Mouse (Mus musculus): ENCODE results near the gene Plekhn1. TPM values are rescaled to one million over a fixed set of nuclear protein-coding genes. Genes with fewer than 3 reads are reported as not detected.

The Plekhn1 gene
- total RNA-seq (2012; rRNA removed): 15.2 and 31.2 TPM in 2 replicates

- TF ChIP-seq ZC3H11A (IDR thresholded peaks at IDR 0.05; ENCODE audit: borderline replicate concordance, low read depth, low read length) (no peak), ZNF384 (IDR thresholded peaks at IDR 0.05; ENCODE audit: low read depth, low read length) (no peak), MAFK (IDR thresholded peaks at IDR 0.05; ENCODE audit: insufficient read depth, low read depth, low read length) (no peak), CHD2 (IDR thresholded peaks at IDR 0.05; ENCODE audit: low read depth, low read length) (no peak), HCFC1 (IDR thresholded peaks at IDR 0.05; ENCODE audit: borderline replicate concordance, insufficient read depth, low read length) (no peak)
- no peaks in the 10 kb centered on the region; the same call in 1 of the 2 replicates for H3K9me3 ChIP-seq (ENCODE audit: control insufficient read depth, insufficient read depth, low read depth, low read length)
- H3K27ac ChIP-seq (ENCODE audit: insufficient read depth, low read depth, low read length, poor library complexity, severe bottlenecking): no peak within 1 kb of the TSS
- H3K4me3 ChIP-seq (ENCODE audit: insufficient read depth in 1 of 2, low read depth in 1 of 2, low read length in 2 of 2, poor library complexity in 1 of 2, severe bottlenecking in 1 of 2): peak within 1 kb of the TSS; percentile 98
- DNase-seq (ENCODE audit: low read depth, low spot score): peak; percentile 35
- H3K36me3 ChIP-seq (ENCODE audit: control insufficient read depth, insufficient read depth, low read length, poor library complexity, severe bottlenecking): peaks cover 53% of the 10 kb centered on the region
- H3K4me1 ChIP-seq (ENCODE audit: control insufficient read depth in 2 of 2, insufficient read depth in 2 of 2, low read length in 2 of 2, poor library complexity in 1 of 2): peaks cover 0 to 11% of the 10 kb centered on the region in 2 experiments; a peak in 1 of 4 replicates
- in situ Hi-C loops (cut with MboI; ENCODE audit: low sequenced_read_pairs in 2 of 2, unreplicated experiment in 2 of 2): no loop called here
- peak within 1 kb of the TSS; percentile 85 for H3K9ac ChIP-seq (ENCODE audit: insufficient read depth, low read depth, low read length, poor library complexity, severe bottlenecking)
These were observed at the start of gene Plekhn1 for GRCm38 (mm10) chr4:156234701-156235213. TSS of gene Plekhn1 (minus strand) at chr4:156234857.

- in situ Hi-C loops (cut with MboI; ENCODE audit: low sequenced_read_pairs in 2 of 2, unreplicated experiment in 2 of 2): no loop called here
- H3K4me3 ChIP-seq (ENCODE audit: insufficient read depth in 1 of 2, low read depth in 1 of 2, low read length in 2 of 2, poor library complexity in 1 of 2, severe bottlenecking in 1 of 2): no peak within 1 kb of the TSS
- H3K9ac ChIP-seq (ENCODE audit: insufficient read depth, low read depth, low read length, poor library complexity, severe bottlenecking): no peak within 1 kb of the TSS
- H3K27ac ChIP-seq (ENCODE audit: insufficient read depth, low read depth, low read length, poor library complexity, severe bottlenecking): no peak within 1 kb of the TSS
- H3K36me3 ChIP-seq (ENCODE audit: control insufficient read depth, insufficient read depth, low read length, poor library complexity, severe bottlenecking): no peaks in the 10 kb centered on the region
- no peak for DNase-seq (ENCODE audit: low read depth, low spot score)
- no peaks in the 10 kb centered on the region for H3K9me3 ChIP-seq (ENCODE audit: control insufficient read depth, insufficient read depth, low read depth, low read length)
- TF ChIP-seq MAFK (IDR thresholded peaks at IDR 0.05; ENCODE audit: insufficient read depth, low read depth, low read length): peak; percentile 92
- TF ChIP-seq ZC3H11A (IDR thresholded peaks at IDR 0.05; ENCODE audit: borderline replicate concordance, low read depth, low read length): no peak
- no peak for TF ChIP-seq CHD2 (IDR thresholded peaks at IDR 0.05; ENCODE audit: low read depth, low read length)
- H3K4me1 ChIP-seq (ENCODE audit: control insufficient read depth in 2 of 2, insufficient read depth in 2 of 2, low read length in 2 of 2, poor library complexity in 1 of 2): peaks cover 0 to 2% of the 10 kb centered on the region in 2 experiments; a peak in 1 of 4 replicates
These were observed 20.6 kb upstream of the Plekhn1 start, which contains the start of gene Samd11 for GRCm38 (mm10) chr4:156255078-156255839. TSS of gene Samd11 (minus strand) at chr4:156255657.

GRCm38 (mm10) chr4:156254361-156255077, 19.9 kb upstream of the Plekhn1 start:
- DNase-seq (ENCODE audit: low read depth, low spot score): no peak
- no peak overlapping the region for H3K4me3 ChIP-seq (ENCODE audit: insufficient read depth in 1 of 2, low read depth in 1 of 2, low read length in 2 of 2, poor library complexity in 1 of 2, severe bottlenecking in 1 of 2)
- in situ Hi-C loops (cut with MboI; ENCODE audit: low sequenced_read_pairs in 2 of 2, unreplicated experiment in 2 of 2): no loop called here
- no peak overlapping the region for H3K9ac ChIP-seq (ENCODE audit: insufficient read depth, low read depth, low read length, poor library complexity, severe bottlenecking)
- H3K4me1 ChIP-seq (ENCODE audit: control insufficient read depth in 2 of 2, insufficient read depth in 2 of 2, low read length in 2 of 2, poor library complexity in 1 of 2): peaks cover 0 to 3% of the 10 kb centered on the region in 2 experiments; a peak in 1 of 4 replicates
- H3K36me3 ChIP-seq (ENCODE audit: control insufficient read depth, insufficient read depth, low read length, poor library complexity, severe bottlenecking): peaks cover 1% of the 10 kb centered on the region; the same call in 1 of the 2 replicates
- no peak overlapping the region for H3K27ac ChIP-seq (ENCODE audit: insufficient read depth, low read depth, low read length, poor library complexity, severe bottlenecking)
- 0 out of 2 replicates have a peak, but pooled peaks cover 1% of the 10 kb centered on the region for H3K9me3 ChIP-seq (ENCODE audit: control insufficient read depth, insufficient read depth, low read depth, low read length)
- TF ChIP-seq ZC3H11A (IDR thresholded peaks at IDR 0.05; ENCODE audit: borderline replicate concordance, low read depth, low read length): no peak
- TF ChIP-seq ZNF384 (IDR thresholded peaks at IDR 0.05; ENCODE audit: low read depth, low read length): no peak
- no peak for TF ChIP-seq HCFC1 (IDR thresholded peaks at IDR 0.05; ENCODE audit: borderline replicate concordance, insufficient read depth, low read length)
- TF ChIP-seq MAFK (IDR thresholded peaks at IDR 0.05; ENCODE audit: insufficient read depth, low read depth, low read length): no peak
- TF ChIP-seq CHD2 (IDR thresholded peaks at IDR 0.05; ENCODE audit: low read depth, low read length): no peak

GRCm38 (mm10) chr4:156253043-156253442, 18.4 kb upstream of the Plekhn1 start:
- TF ChIP-seq ZNF384 (IDR thresholded peaks at IDR 0.05; ENCODE audit: low read depth, low read length): no peak
- TF ChIP-seq CHD2 (IDR thresholded peaks at IDR 0.05; ENCODE audit: low read depth, low read length): no peak
- TF ChIP-seq ZC3H11A (IDR thresholded peaks at IDR 0.05; ENCODE audit: borderline replicate concordance, low read depth, low read length): no peak
- TF ChIP-seq HCFC1 (IDR thresholded peaks at IDR 0.05; ENCODE audit: borderline replicate concordance, insufficient read depth, low read length): no peak
- no peak for TF ChIP-seq MAFK (IDR thresholded peaks at IDR 0.05; ENCODE audit: insufficient read depth, low read depth, low read length)
- DNase-seq (ENCODE audit: low read depth, low spot score): no peak
- in situ Hi-C loops (cut with MboI; ENCODE audit: low sequenced_read_pairs in 2 of 2, unreplicated experiment in 2 of 2): no loop called here

More at GRCm38 (mm10) chr4:156253043-156253442, 18.4 kb upstream of the Plekhn1 start:
- Histone ChIP-seq H3K4me1 (ENCODE audit: control insufficient read depth in 2 of 2, insufficient read depth in 2 of 2, low read length in 2 of 2, poor library complexity in 1 of 2) (peaks cover 0 to 5% of the 10 kb centered on the region in 2 experiments; a peak in 1 of 4 replicates), H3K4me3 (ENCODE audit: insufficient read depth in 1 of 2, low read depth in 1 of 2, low read length in 2 of 2, poor library complexity in 1 of 2, severe bottlenecking in 1 of 2) (no peak overlapping the region), H3K27ac (ENCODE audit: insufficient read depth, low read depth, low read length, poor library complexity, severe bottlenecking) (no peak overlapping the region), H3K9me3 (ENCODE audit: control insufficient read depth, insufficient read depth, low read depth, low read length) (peaks cover 4% of the 10 kb centered on the region), H3K9ac (ENCODE audit: insufficient read depth, low read depth, low read length, poor library complexity, severe bottlenecking) (no peak overlapping the region), H3K36me3 (ENCODE audit: control insufficient read depth, insufficient read depth, low read length, poor library complexity, severe bottlenecking) (peaks cover 15% of the 10 kb centered on the region)

All from ES-E14 (cell line).